Mouse (Mus musculus) lung, postnatal 10 days (tissue): ENCODE results near the gene 4933415A04Rik.
A peak's percentile ranks its signal among the peaks of the same experiment; 100 is the strongest.

Experiments used
- DNase-seq: peaks from one replicate; pipeline ENCODE4 v3.0.0; 2021

The 4933415A04Rik gene

DNA sequence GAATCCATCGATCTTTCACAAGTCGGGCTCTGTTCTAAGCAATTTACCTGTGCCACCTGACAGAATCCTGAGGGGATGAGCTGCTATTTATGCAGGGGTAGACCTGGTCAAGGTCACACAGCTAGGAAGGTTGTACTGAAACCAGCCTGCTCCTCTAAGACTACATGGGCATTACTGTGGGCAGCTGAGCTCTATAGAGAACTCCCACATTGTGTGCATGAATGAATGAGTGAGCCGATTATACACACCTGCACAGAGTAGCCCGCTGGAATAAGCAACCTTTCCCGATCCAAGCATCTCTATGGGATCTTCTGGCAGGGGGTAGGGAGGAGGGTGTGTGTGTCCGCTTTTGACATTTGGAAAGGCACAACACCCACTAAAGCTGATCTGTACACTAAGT is 46.3 kb downstream of the 4933415A04Rik start:
- no peak for DNase-seq

GRCm38 (mm10) chr11:43633658-43634401 is 47.0 kb downstream of the 4933415A04Rik start:
- DNase-seq: peak; percentile 90

GRCm38 (mm10) chr11:43636761-43637160 is 49.9 kb downstream of the 4933415A04Rik start:
- DNase-seq: no peak

- DNase-seq: no peak
These were observed 51.6 kb downstream of the 4933415A04Rik start for GRCm38 (mm10) chr11:43638486-43638885.
